Mouse (Mus musculus) intestine, embryonic 16.5 days (tissue): ENCODE measurements at regions not wholly inside any gene's neighbourhood (a gene's known extent, or its start where the extent isn't known, plus 50 kb on each side); places are given as distances from the start of the nearest gene placed in this dataset.

Experiments
- ATAC-seq: fragments of 200-750 bp; cut with Nextera tagmentation; 2 replicates; pipeline ENCODE4 v1.8.0; 2017; ENCODE audit warnings: moderate TSS enrichment, moderate library complexity
- H3K27ac ChIP-seq: fragments of 300-500 bp; sonication (generic); 2 replicates; pipeline ENCODE4 v1.5.1; 2014; ENCODE audit warnings: mild to moderate bottlenecking, low read length
- H3K27me3 ChIP-seq: fragments of 300-500 bp; sonication (generic); replicated peaks from 2 replicates; pipeline ENCODE4 v1.6.1; 2014; ENCODE audit warnings: low read length, control low read depth, mixed read lengths; ENCODE audit not compliant: control insufficient read depth, insufficient read depth
- H3K36me3 ChIP-seq: fragments of 300-500 bp; sonication (generic); 2 replicates; pipeline ENCODE4 v1.6.1; 2014; ENCODE audit warnings: low read length, control low read depth; ENCODE audit not compliant: control insufficient read depth, insufficient read depth
- H3K4me1 ChIP-seq: fragments of 300-500 bp; sonication (generic); 2 replicates; pipeline ENCODE4 v1.6.1; 2014; ENCODE audit warnings: low read length, control low read depth, mixed read lengths; ENCODE audit not compliant: control insufficient read depth, insufficient read depth
- H3K4me2 ChIP-seq: fragments of 300-500 bp; sonication (generic); 2 replicates; pipeline ENCODE4 v1.6.1; 2014; ENCODE audit warnings: low read depth, low read length, control low read depth
- H3K4me3 ChIP-seq: fragments of 300-500 bp; sonication (generic); 2 replicates; pipeline ENCODE4 v1.5.1; 2014; ENCODE audit warnings: mild to moderate bottlenecking, low read length
- H3K9ac ChIP-seq: fragments of 300-500 bp; sonication (generic); 2 replicates; pipeline ENCODE4 v1.6.1; 2014; ENCODE audit warnings: low read depth, low read length
- H3K9me3 ChIP-seq: fragments of 300-500 bp; sonication (generic); 2 replicates; pipeline ENCODE4 v1.6.1; 2016; ENCODE audit warnings: low read length, control low read depth; ENCODE audit not compliant: control insufficient read depth
- WGBS: fragments of 180-500 bp; shearing (Covaris S2); extraction: QIAGEN DNeasy Blood & Tissue Kit; methylation state at CpG from one replicate; pipeline ENCODE4 v1.1.7; 2014; 5-methylcytosine and 5-hydroxymethylcytosine counted together

- no peak for ATAC-seq
- no peak overlapping the region for H3K4me2 ChIP-seq
- no peaks in the 10 kb centered on the region for H3K4me1 ChIP-seq
- H3K27ac ChIP-seq = no peak overlapping the region
- H3K9ac ChIP-seq = no peak overlapping the region
- 83% methylated on average over 6 of the region's 6 CpGs for WGBS
- no peak overlapping the region for H3K4me3 ChIP-seq
- H3K36me3 ChIP-seq = no peaks in the 10 kb centered on the region
- no peaks in the 10 kb centered on the region for H3K27me3 ChIP-seq
- no peaks in the 10 kb centered on the region for H3K9me3 ChIP-seq
These were observed 271.7 kb upstream of the Rora start for GRCm38 (mm10) chr9:68381871-68382270.

- Histone ChIP-seq H3K4me2 (no peak overlapping the region), H3K27me3 (no peaks in the 10 kb centered on the region), H3K36me3 (no peaks in the 10 kb centered on the region), H3K9ac (no peak overlapping the region), H3K27ac (no peak overlapping the region), H3K4me1 (no peaks in the 10 kb centered on the region), H3K9me3 (no peaks in the 10 kb centered on the region), H3K4me3 (no peak overlapping the region)
- ATAC-seq = no peak
- 61% methylated on average over 4 of the region's 4 CpGs for WGBS
These were observed 252.7 kb upstream of the Rora start for GRCm38 (mm10) chr9:68400930-68401329.

GRCm38 (mm10) chr9:68402176-68402845 lies 251.3 kb upstream of the Rora start:
- 67% methylated on average over 8 of the region's 8 CpGs for whole genome bisulfite sequencing
- no peaks in the 10 kb centered on the region for H3K36me3 ChIP-seq
- H3K9ac ChIP-seq = no peak overlapping the region

GRCm38 (mm10) chr9:68402981-68403380 lies 250.6 kb upstream of the Rora start:
- no peaks in the 10 kb centered on the region for H3K4me1 ChIP-seq
- H3K4me2 ChIP-seq = no peak overlapping the region
- H3K27ac ChIP-seq = no peak overlapping the region
- no peak for ATAC-seq
- 88% methylated on average over 3 of the region's 3 CpGs for WGBS
- no peaks in the 10 kb centered on the region for H3K27me3 ChIP-seq
- H3K36me3 ChIP-seq = no peaks in the 10 kb centered on the region
- no peaks in the 10 kb centered on the region for H3K9me3 ChIP-seq
- H3K9ac ChIP-seq = no peak overlapping the region
- H3K4me3 ChIP-seq = no peak overlapping the region

More at GRCm38 (mm10) chr9:68402176-68402845, 251.3 kb upstream of the Rora start:
- no peak overlapping the region for H3K27ac ChIP-seq
- no peaks in the 10 kb centered on the region for H3K9me3 ChIP-seq
- no peaks in the 10 kb centered on the region for H3K27me3 ChIP-seq
- H3K4me1 ChIP-seq = no peaks in the 10 kb centered on the region
- no peak overlapping the region for H3K4me2 ChIP-seq
- no peak overlapping the region for H3K4me3 ChIP-seq
- ATAC-seq = no peak

- no peaks in the 10 kb centered on the region for H3K9me3 ChIP-seq
- H3K27me3 ChIP-seq = no peaks in the 10 kb centered on the region
- no peaks in the 10 kb centered on the region for H3K36me3 ChIP-seq
- WGBS = 88% methylated on average over 4 of the region's 4 CpGs
- no peak overlapping the region for H3K4me2 ChIP-seq
- H3K4me1 ChIP-seq = no peaks in the 10 kb centered on the region
- H3K4me3 ChIP-seq = no peak overlapping the region
- no peak for ATAC-seq
- no peak overlapping the region for H3K9ac ChIP-seq
- H3K27ac ChIP-seq = no peak overlapping the region
These were observed 250.1 kb upstream of the Rora start for GRCm38 (mm10) chr9:68403516-68403915.

- H3K9ac ChIP-seq = no peak overlapping the region
- no peak overlapping the region for H3K4me2 ChIP-seq
- H3K27me3 ChIP-seq = no peaks in the 10 kb centered on the region
- no peak overlapping the region for H3K27ac ChIP-seq
- H3K36me3 ChIP-seq = no peaks in the 10 kb centered on the region
- H3K4me3 ChIP-seq = no peak overlapping the region
- no peaks in the 10 kb centered on the region for H3K4me1 ChIP-seq
- WGBS = 87% methylated on average over 3 of the region's 3 CpGs
- no peak for ATAC-seq
- no peaks in the 10 kb centered on the region for H3K9me3 ChIP-seq
These were observed 243.8 kb upstream of the Rora start for GRCm38 (mm10) chr9:68409786-68410185.

- no peaks in the 10 kb centered on the region for H3K36me3 ChIP-seq
- H3K27me3 ChIP-seq = no peaks in the 10 kb centered on the region
- no peaks in the 10 kb centered on the region for H3K4me1 ChIP-seq
- 66% methylated on average over 2 of the region's 2 CpGs for WGBS
- H3K4me3 ChIP-seq = no peak overlapping the region
- ATAC-seq = no peak
- H3K27ac ChIP-seq = no peak overlapping the region
- no peak overlapping the region for H3K4me2 ChIP-seq
- H3K9me3 ChIP-seq = no peaks in the 10 kb centered on the region
- no peak overlapping the region for H3K9ac ChIP-seq
These were observed 227.3 kb upstream of the Rora start for GRCm38 (mm10) chr9:68426286-68426685.

- no peak overlapping the region for H3K4me2 ChIP-seq
- H3K36me3 ChIP-seq = no peaks in the 10 kb centered on the region
- ATAC-seq = no peak
These were observed 190.8 kb upstream of the Rora start for GRCm38 (mm10) chr9:68462755-68463154.

GRCm38 (mm10) chr9:68463637-68464304 lies 189.8 kb upstream of the Rora start:
- H3K9ac ChIP-seq = no peak overlapping the region
- no peaks in the 10 kb centered on the region for H3K36me3 ChIP-seq
- 43% methylated on average over 4 of the region's 4 CpGs for WGBS
- no peak overlapping the region for H3K27ac ChIP-seq
- ATAC-seq = peak; percentile 63; the same call in 1 of the 2 replicates
- no peak overlapping the region for H3K4me2 ChIP-seq
- H3K27me3 ChIP-seq = no peaks in the 10 kb centered on the region
- no peak overlapping the region for H3K4me3 ChIP-seq
- no peaks in the 10 kb centered on the region for H3K9me3 ChIP-seq
- no peaks in the 10 kb centered on the region for H3K4me1 ChIP-seq

More at GRCm38 (mm10) chr9:68462755-68463154, 190.8 kb upstream of the Rora start:
- Histone ChIP-seq H3K9me3 (no peaks in the 10 kb centered on the region), H3K9ac (no peak overlapping the region), H3K27me3 (no peaks in the 10 kb centered on the region), H3K27ac (no peak overlapping the region), H3K4me1 (no peaks in the 10 kb centered on the region), H3K4me3 (no peak overlapping the region)
- 90% methylated on average over 5 of the region's 5 CpGs for WGBS
